Mouse (Mus musculus): ENCODE results near the gene Phyh.
"Not testable (repeated sequence)": the region's sequence is repeated elsewhere in the genome, so short reads cannot be mapped to it uniquely, and the experiment has no call there.

Gene Phyh

GRCm38 (mm10) chr2:4917326-4918021, 1.3 kb upstream of the Phyh start:
- DNase-seq (ENCODE audit: low read depth, low spot score) = peak; percentile 84

- DNase-seq (ENCODE audit: low read depth, low spot score) = no peak
These were observed 2.2 kb downstream of the Phyh start for GRCm38 (mm10) chr2:4921019-4921418.

GRCm38 (mm10) chr2:4922476-4923164, 3.8 kb downstream of the Phyh start:
- DNase-seq (ENCODE audit: low read depth, low spot score) = no peak

- no peak for DNase-seq (ENCODE audit: low read depth, low spot score)
These were observed 8.6 kb downstream of the Phyh start for GRCm38 (mm10) chr2:4927391-4927790.

- DNase-seq (ENCODE audit: low read depth, low spot score) = no peak
These were observed 10.4 kb downstream of the Phyh start for GRCm38 (mm10) chr2:4929230-4929629.

GRCm38 (mm10) chr2:4934516-4934915, 15.7 kb downstream of the Phyh start:
- no peak for DNase-seq (ENCODE audit: low read depth, low spot score)

- DNase-seq (ENCODE audit: low read depth, low spot score) = no peak
These were observed 19.1 kb downstream of the Phyh start for GRCm38 (mm10) chr2:4937931-4938330.

- no peak for DNase-seq (ENCODE audit: low read depth, low spot score)
These were observed 22.0 kb downstream of the Phyh start for GRCm38 (mm10) chr2:4940861-4941260.

GRCm38 (mm10) chr2:4949691-4950090, 30.9 kb downstream of the Phyh start:
- not testable (repeated sequence) for DNase-seq (ENCODE audit: low read depth, low spot score)

- no peak for DNase-seq (ENCODE audit: low read depth, low spot score)
These were observed 32.2 kb downstream of the Phyh start for GRCm38 (mm10) chr2:4950986-4951385.

GRCm38 (mm10) chr2:4954216-4954760, 35.5 kb downstream of the Phyh start:
- DNase-seq (ENCODE audit: low read depth, low spot score) = no peak

GRCm38 (mm10) chr2:4958039-4958438, 39.2 kb downstream of the Phyh start:
- DNase-seq (ENCODE audit: low read depth, low spot score) = no peak

- DNase-seq (ENCODE audit: low read depth, low spot score) = no peak
These were observed 49.0 kb downstream of the Phyh start for GRCm38 (mm10) chr2:4967806-4968205.

GRCm38 (mm10) chr2:4969083-4969482, 50.3 kb downstream of the Phyh start:
- DNase-seq (ENCODE audit: low read depth, low spot score) = no peak

GRCm38 (mm10) chr2:4975807-4976206, 57.0 kb downstream of the Phyh start, which contains the start of gene Ucma:
Ucma (plus strand) TSS chr2:4976122.
- peak; percentile 74 for DNase-seq (ENCODE audit: low read depth, low spot score)

- DNase-seq (ENCODE audit: low read depth, low spot score) = peak; percentile 79
These were observed 59.3 kb downstream of the Phyh start for GRCm38 (mm10) chr2:4978091-4978490.

- no peak for DNase-seq (ENCODE audit: low read depth, low spot score)
These were observed 65.2 kb downstream of the Phyh start for GRCm38 (mm10) chr2:4983987-4984386.

- no peak for DNase-seq (ENCODE audit: low read depth, low spot score)
These were observed 66.2 kb downstream of the Phyh start for GRCm38 (mm10) chr2:4985000-4985399.

GRCm38 (mm10) chr2:4986798-4987197, 68.0 kb downstream of the Phyh start:
- no peak for DNase-seq (ENCODE audit: low read depth, low spot score)

GRCm38 (mm10) chr2:4987388-4988180, 68.8 kb downstream of the Phyh start:
- DNase-seq (ENCODE audit: low read depth, low spot score) = no peak
